Mouse (Mus musculus): ENCODE results near the gene Akap8l. TPM values are rescaled to one million over a fixed set of nuclear protein-coding genes. Genes with fewer than 3 reads are reported as not detected.

Akap8l gene
- total and polyA plus RNA-seq, 2 experiments from 2014 or later, result 69.9 to 117 TPM

DNA sequence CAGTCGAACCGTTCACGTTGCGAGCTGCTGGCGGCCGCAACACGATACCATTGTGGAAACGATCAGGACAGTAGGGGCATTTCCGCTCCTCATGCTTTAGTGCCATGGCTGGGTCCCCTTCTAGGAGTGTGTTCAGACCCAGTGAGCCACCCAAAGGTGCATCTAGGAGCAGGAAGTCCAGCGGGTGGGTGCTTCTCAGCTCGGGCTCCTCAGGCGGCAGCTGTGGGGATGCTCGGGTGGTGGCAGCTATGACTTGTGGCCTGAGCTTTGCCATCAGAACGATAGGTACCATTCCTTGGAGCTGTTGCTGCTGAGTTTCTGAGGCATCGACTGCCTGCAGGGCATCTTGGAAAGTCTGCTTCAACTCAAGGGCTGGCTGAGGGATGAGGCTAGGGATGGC lies 26.1 kb upstream of the Akap8l start:
- Histone ChIP-seq H3K4me3 (ENCODE audit: low read depth, low read length) (no peak overlapping the region), H3K4me2 (ENCODE audit: low read depth, low read length, poor library complexity, severe bottlenecking) (no peak overlapping the region), H3K27me3 (ENCODE audit: insufficient read depth, low read length) (no peaks in the 10 kb centered on the region), H3K4me1 (ENCODE audit: insufficient read depth, low read length) (no peaks in the 10 kb centered on the region), H3K9me3 (ENCODE audit: low read length) (no peaks in the 10 kb centered on the region), H3K9ac (replicated peaks; ENCODE audit: low read length, poor library complexity, severe bottlenecking) (no peak overlapping the region), H3K27ac (ENCODE audit: low read depth, low read length) (no peak overlapping the region), H3K36me3 (ENCODE audit: insufficient read depth, low read length) (peaks cover 30% of the 10 kb centered on the region)
- no peak for TF ChIP-seq CTCF (IDR thresholded peaks at IDR 0.05)
- WGBS, result 90% methylated on average over 15 of the region's 15 CpGs
- DNase-seq (ENCODE audit: low spot score) (no peak), ATAC-seq (ENCODE audit: low FRiP score) (no peak)

DNA sequence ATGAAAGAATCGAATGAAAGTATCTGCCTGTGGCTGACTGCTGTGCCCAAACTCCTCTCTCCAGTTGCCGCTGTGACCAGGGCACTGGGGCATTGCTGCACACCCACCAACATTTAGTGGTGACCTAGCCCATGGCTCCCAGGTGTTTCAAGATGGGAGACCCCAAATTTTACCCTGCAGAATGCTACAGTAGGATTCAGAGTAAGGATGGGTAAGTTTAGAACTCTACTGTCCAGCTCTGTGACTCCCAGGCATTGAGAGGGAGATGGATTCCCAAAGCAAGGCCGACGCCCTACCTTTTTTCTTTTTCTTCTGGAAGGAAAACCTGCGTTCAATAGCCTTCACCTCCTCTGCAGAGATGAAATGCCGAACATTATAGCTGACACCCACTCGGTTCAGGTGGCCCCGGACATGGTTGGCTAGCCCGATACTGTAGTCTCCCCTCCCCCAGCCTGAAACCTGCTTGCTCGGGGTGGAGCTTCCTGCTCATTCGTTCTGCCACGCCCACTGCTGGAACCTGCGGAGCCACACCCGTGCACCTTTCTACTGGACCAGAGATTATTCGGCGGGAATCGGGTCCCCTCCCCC lies 18.7 kb upstream of the Akap8l start:
- no peak overlapping the region for H3K27ac ChIP-seq (ENCODE audit: low read depth, low read length)
- H3K4me1 ChIP-seq (ENCODE audit: insufficient read depth, low read length), result no peaks in the 10 kb centered on the region; the same call in 1 of the 2 replicates
- TF ChIP-seq CTCF (IDR thresholded peaks at IDR 0.05), result no peak
- H3K9me3 ChIP-seq (ENCODE audit: low read length), result no peaks in the 10 kb centered on the region
- peaks cover 12% of the 10 kb centered on the region; the same call in 1 of the 2 replicates for H3K36me3 ChIP-seq (ENCODE audit: insufficient read depth, low read length)
- no peak overlapping the region for H3K4me2 ChIP-seq (ENCODE audit: low read depth, low read length, poor library complexity, severe bottlenecking)
- WGBS, result 27% methylated on average over 10 of the region's 17 CpGs
- no peak overlapping the region for H3K4me3 ChIP-seq (ENCODE audit: low read depth, low read length)
- no peak for ATAC-seq (ENCODE audit: low FRiP score)
- H3K27me3 ChIP-seq (ENCODE audit: insufficient read depth, low read length), result no peaks in the 10 kb centered on the region
- no peak overlapping the region for H3K9ac ChIP-seq (replicated peaks; ENCODE audit: low read length, poor library complexity, severe bottlenecking)
- no peak for DNase-seq (ENCODE audit: low spot score)

DNA sequence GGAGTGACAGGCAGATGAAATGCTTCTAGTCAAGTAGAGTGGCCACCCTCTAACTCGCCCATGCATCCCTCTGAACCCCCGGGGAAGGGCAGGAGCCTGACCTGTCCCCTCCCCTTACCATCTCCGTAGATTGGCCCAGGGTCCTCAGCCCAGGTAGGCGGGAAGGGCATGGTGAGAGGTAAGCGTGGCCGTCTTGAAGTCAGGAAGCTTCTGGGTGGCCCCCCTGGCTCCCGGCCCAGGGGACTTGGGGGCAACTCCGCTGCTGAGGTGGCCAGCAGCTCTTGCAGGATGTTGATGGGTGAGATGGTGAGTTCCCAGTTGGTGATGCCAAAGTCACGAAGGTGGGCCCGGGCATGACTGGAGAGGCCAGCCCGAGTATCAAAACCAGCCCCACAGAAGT lies 17.3 kb upstream of the Akap8l start:
- Histone ChIP-seq H3K27ac (ENCODE audit: low read depth, low read length) (no peak overlapping the region), H3K27me3 (ENCODE audit: insufficient read depth, low read length) (no peaks in the 10 kb centered on the region), H3K4me1 (ENCODE audit: insufficient read depth, low read length) (peaks cover 9% of the 10 kb centered on the region), H3K4me3 (ENCODE audit: low read depth, low read length) (no peak overlapping the region), H3K4me2 (ENCODE audit: low read depth, low read length, poor library complexity, severe bottlenecking) (no peak overlapping the region), H3K9ac (replicated peaks; ENCODE audit: low read length, poor library complexity, severe bottlenecking) (no peak overlapping the region), H3K9me3 (ENCODE audit: low read length) (no peaks in the 10 kb centered on the region), H3K36me3 (ENCODE audit: insufficient read depth, low read length) (peaks cover 12% of the 10 kb centered on the region; the same call in 1 of the 2 replicates)
- DNase-seq (ENCODE audit: low spot score), result no peak
- no peak for ATAC-seq (ENCODE audit: low FRiP score)
- WGBS, result 93% methylated on average over 11 of the region's 11 CpGs
- TF ChIP-seq CTCF (IDR thresholded peaks at IDR 0.05), result no peak

DNA sequence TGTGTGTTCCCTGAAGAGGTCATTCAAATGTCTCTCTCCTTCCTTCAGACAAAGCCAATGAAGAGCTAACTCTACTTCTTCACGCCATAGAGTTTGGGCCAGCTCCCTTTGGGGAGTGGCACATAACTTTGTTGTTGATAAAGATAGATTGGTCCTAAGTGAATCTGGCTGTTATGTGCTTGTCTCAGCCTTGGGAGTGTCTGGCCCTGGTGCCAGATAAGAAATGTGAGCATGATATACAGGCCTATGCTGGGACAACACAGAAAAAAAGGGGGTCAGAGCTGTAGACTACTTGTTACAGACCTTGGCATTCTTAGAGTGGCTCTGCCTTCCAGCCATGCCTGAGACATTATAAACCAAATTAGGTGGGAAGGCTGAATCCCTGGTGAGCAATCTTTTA lies 14.9 kb upstream of the Akap8l start:
- Histone ChIP-seq H3K4me2 (ENCODE audit: low read depth, low read length, poor library complexity, severe bottlenecking) (no peak overlapping the region), H3K27ac (ENCODE audit: low read depth, low read length) (no peak overlapping the region), H3K9ac (replicated peaks; ENCODE audit: low read length, poor library complexity, severe bottlenecking) (no peak overlapping the region), H3K36me3 (ENCODE audit: insufficient read depth, low read length) (peaks cover 24% of the 10 kb centered on the region; the same call in 1 of the 2 replicates), H3K4me3 (ENCODE audit: low read depth, low read length) (no peak overlapping the region), H3K27me3 (ENCODE audit: insufficient read depth, low read length) (no peaks in the 10 kb centered on the region), H3K4me1 (ENCODE audit: insufficient read depth, low read length) (peaks cover 11% of the 10 kb centered on the region), H3K9me3 (ENCODE audit: low read length) (no peaks in the 10 kb centered on the region)
- 93% methylated on average over 1 of the region's 1 CpGs for WGBS
- no peak for DNase-seq (ENCODE audit: low spot score)
- TF ChIP-seq CTCF (IDR thresholded peaks at IDR 0.05), result no peak
- ATAC-seq (ENCODE audit: low FRiP score), result no peak

- Histone ChIP-seq H3K4me3 (ENCODE audit: low read depth, low read length) (peak overlapping the region; percentile 90), H3K27ac (ENCODE audit: low read depth, low read length) (peak overlapping the region; percentile 73), H3K36me3 (ENCODE audit: insufficient read depth, low read length) (peaks cover 29% of the 10 kb centered on the region), H3K4me1 (ENCODE audit: insufficient read depth, low read length) (peaks cover 11% of the 10 kb centered on the region), H3K27me3 (ENCODE audit: insufficient read depth, low read length) (no peaks in the 10 kb centered on the region), H3K4me2 (ENCODE audit: low read depth, low read length, poor library complexity, severe bottlenecking) (peak overlapping the region; percentile 85), H3K9me3 (ENCODE audit: low read length) (no peaks in the 10 kb centered on the region), H3K9ac (replicated peaks; ENCODE audit: low read length, poor library complexity, severe bottlenecking) (peak overlapping the region; percentile 93)
- TF ChIP-seq CTCF (IDR thresholded peaks at IDR 0.05), result no peak
- DNase-seq (ENCODE audit: low spot score) (no peak), ATAC-seq (ENCODE audit: low FRiP score) (peak; percentile 15; the same call in 1 of the 2 replicates)
- 65% methylated on average over 5 of the region's 5 CpGs for WGBS
Measured at GRCm38 (mm10) chr17:32364850-32365249, 14.4 kb upstream of the Akap8l start.

DNA sequence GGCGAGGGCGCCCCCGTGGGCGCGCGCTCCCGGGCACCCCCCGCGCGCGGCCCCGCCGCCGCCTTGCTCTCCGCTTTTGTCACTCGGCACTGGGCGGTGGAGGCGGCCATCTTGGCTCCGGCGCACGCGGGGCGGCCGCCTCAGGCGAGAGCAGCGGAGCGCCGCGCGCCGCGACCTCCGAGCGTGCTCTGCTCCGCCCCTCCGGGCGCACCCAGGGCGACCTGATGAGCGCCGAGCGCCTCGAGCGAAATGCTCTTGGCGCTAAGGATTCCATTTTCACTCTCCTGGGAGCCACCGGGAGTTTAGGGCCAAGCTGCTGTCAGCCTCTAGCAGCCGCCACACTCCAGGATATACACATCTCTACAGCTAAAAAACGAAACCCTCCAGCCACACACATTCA lies 13.9 kb upstream of the Akap8l start:
- ATAC-seq (ENCODE audit: low FRiP score) (peak; percentile 94), DNase-seq (ENCODE audit: low spot score) (peak; percentile 97)
- no peaks in the 10 kb centered on the region for H3K27me3 ChIP-seq (ENCODE audit: insufficient read depth, low read length)
- H3K4me1 ChIP-seq (ENCODE audit: insufficient read depth, low read length), result peaks cover 11% of the 10 kb centered on the region
- peak overlapping the region; percentile 93 for H3K9ac ChIP-seq (replicated peaks; ENCODE audit: low read length, poor library complexity, severe bottlenecking)
- 0% methylated on average over 42 of the region's 47 CpGs for WGBS
- H3K4me3 ChIP-seq (ENCODE audit: low read depth, low read length), result peak overlapping the region; percentile 90
- H3K36me3 ChIP-seq (ENCODE audit: insufficient read depth, low read length), result peaks cover 33% of the 10 kb centered on the region
- H3K27ac ChIP-seq (ENCODE audit: low read depth, low read length), result peak overlapping the region; percentile 73
- H3K4me2 ChIP-seq (ENCODE audit: low read depth, low read length, poor library complexity, severe bottlenecking), result peak overlapping the region; percentile 85
- TF ChIP-seq CTCF (IDR thresholded peaks at IDR 0.05), result peak; percentile 38; the same call in 1 of the 2 replicates
- H3K9me3 ChIP-seq (ENCODE audit: low read length), result no peaks in the 10 kb centered on the region

All from midbrain, postnatal 0 days (tissue).